Mouse (Mus musculus) frontal cortex, postnatal 25 days (tissue): Measurements from ENCODE around the gene Frmd4a.
A peak's percentile ranks its signal among the peaks of the same experiment; 100 is the strongest.
"Not testable (repeated sequence)": the region's sequence is repeated elsewhere in the genome, so short reads cannot be mapped to it uniquely, and the experiment has no call there.

Experiments
- DNase-seq, 2 experiments: peaks; one replicate each; pipeline ENCODE4 v3.0.0; 2022; ENCODE audit warnings: low spot score in 2 of 2

Gene Frmd4a

GRCm38 (mm10) chr2:4616995-4617394 lies 599.5 kb downstream of the Frmd4a start:
- DNase-seq: no peak

GRCm38 (mm10) chr2:4619126-4619525 lies 601.6 kb downstream of the Frmd4a start:
- not testable (repeated sequence) for DNase-seq

GRCm38 (mm10) chr2:4619893-4620593 lies 602.5 kb downstream of the Frmd4a start:
- no peak for DNase-seq

- no peak for DNase-seq
Observed at GRCm38 (mm10) chr2:4620640-4621401, 603.3 kb downstream of the Frmd4a start.

- DNase-seq: no peak
Observed at GRCm38 (mm10) chr2:4621471-4621985, 604.0 kb downstream of the Frmd4a start.

GRCm38 (mm10) chr2:4626911-4627310 lies 609.4 kb downstream of the Frmd4a start:
- no peak for DNase-seq

GRCm38 (mm10) chr2:4628920-4629319 lies 611.4 kb downstream of the Frmd4a start:
- DNase-seq: no peak

- DNase-seq: no peak
Observed at GRCm38 (mm10) chr2:4629470-4629869, 612.0 kb downstream of the Frmd4a start.

GRCm38 (mm10) chr2:4630197-4630835 lies 612.8 kb downstream of the Frmd4a start:
- no peak for DNase-seq

GRCm38 (mm10) chr2:4635804-4636203 lies 618.3 kb downstream of the Frmd4a start:
- DNase-seq: no peak

- no peak for DNase-seq
Observed at GRCm38 (mm10) chr2:4636656-4637055, 619.1 kb downstream of the Frmd4a start.

GRCm38 (mm10) chr2:4638189-4638588 lies 620.7 kb downstream of the Frmd4a start:
- DNase-seq: no peak

GRCm38 (mm10) chr2:4645066-4645465 lies 627.5 kb downstream of the Frmd4a start:
- DNase-seq: no peak

GRCm38 (mm10) chr2:4648094-4648493 lies 630.6 kb downstream of the Frmd4a start:
- DNase-seq: no peak

- DNase-seq: no peak
Observed at GRCm38 (mm10) chr2:4649646-4650045, 632.1 kb downstream of the Frmd4a start.

GRCm38 (mm10) chr2:4651500-4652285 lies 634.2 kb downstream of the Frmd4a start, which contains the start of gene Prpf18:
TSS of gene Prpf18 (minus strand) at chr2:4652113.
- peak; percentile 76 to 83 for DNase-seq

GRCm38 (mm10) chr2:4660677-4661076 lies 643.2 kb downstream of the Frmd4a start:
- DNase-seq: no peak
